Mouse (Mus musculus) kidney, postnatal 0 days (tissue): ENCODE measurements around the gene Cyfip2. TPM values are rescaled to one million over a fixed set of nuclear protein-coding genes. Genes with fewer than 3 reads are reported as not detected.

Experiments
- ATAC-seq: fragments of 200-750 bp; cut with Nextera tagmentation; replicated peaks from 2 replicates; pipeline ENCODE4 v1.8.0; 2017; ENCODE audit warnings: low read depth, moderate number of reproducible peaks, moderate TSS enrichment, moderate library complexity; ENCODE audit not compliant: low FRiP score
- DNase-seq: peaks from one replicate; pipeline ENCODE4 v3.0.0-alpha.2; 2016; ENCODE audit warnings: low spot score
- H3K27ac ChIP-seq: fragments of 300-500 bp; sonication (generic); 2 replicates; pipeline ENCODE4 v1.5.1; 2014; ENCODE audit warnings: mild to moderate bottlenecking
- H3K27me3 ChIP-seq: fragments of 300-500 bp; sonication (generic); 2 replicates; pipeline ENCODE4 v1.6.1; 2014; ENCODE audit warnings: low read length, mixed read lengths; ENCODE audit not compliant: insufficient read depth
- H3K36me3 ChIP-seq: fragments of 300-500 bp; sonication (generic); 2 replicates; pipeline ENCODE4 v1.6.1; 2014; ENCODE audit warnings: low read length, mixed read lengths; ENCODE audit not compliant: insufficient read depth
- H3K4me1 ChIP-seq: fragments of 300-500 bp; sonication (generic); replicated peaks from 2 replicates; pipeline ENCODE4 v1.6.1; 2014; ENCODE audit warnings: antibody characterized with exemption, low read length, mixed read lengths; ENCODE audit not compliant: insufficient read depth
- H3K4me2 ChIP-seq: fragments of 300-500 bp; sonication (generic); 2 replicates; pipeline ENCODE4 v1.6.1; 2014; ENCODE audit warnings: mild to moderate bottlenecking, low read length, moderate library complexity, mixed read lengths
- H3K4me3 ChIP-seq: fragments of 300-500 bp; sonication (generic); replicated peaks from 2 replicates; pipeline ENCODE4 v1.5.1; 2014; ENCODE audit warnings: low read depth, low read length
- H3K9ac ChIP-seq: fragments of 300-500 bp; sonication (generic); 2 replicates; pipeline ENCODE4 v1.6.1; 2014; ENCODE audit warnings: low read depth, low read length
- H3K9me3 ChIP-seq: fragments of 300-500 bp; sonication (generic); replicated peaks from 2 replicates; pipeline ENCODE4 v1.6.1; 2016; ENCODE audit warnings: low read length, inconsistent platforms, mixed read lengths
- CTCF ChIP-seq: IDR thresholded peaks from 2 replicates; pipeline ENCODE4 v1.5.1; 2016; ENCODE audit warnings: antibody characterized with exemption, low read depth, mild to moderate bottlenecking, moderate library complexity
- WGBS: fragments of 180-500 bp; shearing (Covaris S2); extraction: QIAGEN DNeasy Blood & Tissue Kit; methylation state at CpG from one replicate; pipeline ENCODE4 v1.1.7; 2014; 5-methylcytosine and 5-hydroxymethylcytosine counted together
- polyA plus RNA-seq: library from polyadenylated mRNA; unstranded; fragments of >200 nt; fragmentation: Nextera tagmentation; extraction: Ambion mirVana; gene quantifications from 2 replicates; pipeline ENCODE4 v1.2.1, GENCODE M21; 2015

Cyfip2 gene
- polyA plus RNA-seq, 1 experiment from 2014 or later, result 17.4 TPM

- 43% methylated on average over 5 of the region's 5 CpGs for WGBS
- Histone ChIP-seq H3K4me3 (no peak overlapping the region), H3K9ac (no peak overlapping the region), H3K4me2 (no peak overlapping the region), H3K27ac (no peak overlapping the region), H3K4me1 (0 out of 2 replicates have a peak, but pooled peaks cover 4% of the 10 kb centered on the region), H3K27me3 (no peaks in the 10 kb centered on the region), H3K9me3 (no peaks in the 10 kb centered on the region), H3K36me3 (no peaks in the 10 kb centered on the region)
- TF ChIP-seq CTCF, result no peak
- DNase-seq (no peak), ATAC-seq (no peak)
These were observed 31.4 kb upstream of the Cyfip2 start for GRCm38 (mm10) chr11:46343886-46344546.

GRCm38 (mm10) chr11:46341960-46342359, 29.3 kb upstream of the Cyfip2 start:
- H3K27me3 ChIP-seq, result no peaks in the 10 kb centered on the region
- no peak for ATAC-seq
- no peaks in the 10 kb centered on the region for H3K36me3 ChIP-seq
- no peak overlapping the region for H3K27ac ChIP-seq
- H3K4me1 ChIP-seq, result 0 out of 2 replicates have a peak, but pooled peaks cover under 1% of the 10 kb centered on the region
- no peak overlapping the region for H3K4me3 ChIP-seq
- no peak for DNase-seq
- H3K4me2 ChIP-seq, result no peak overlapping the region
- H3K9ac ChIP-seq, result no peak overlapping the region
- WGBS, result 90% methylated on average over 4 of the region's 4 CpGs
- no peaks in the 10 kb centered on the region for H3K9me3 ChIP-seq
- TF ChIP-seq CTCF, result no peak

- 84% methylated on average over 5 of the region's 5 CpGs for WGBS
- no peaks in the 10 kb centered on the region for H3K4me1 ChIP-seq
- no peaks in the 10 kb centered on the region for H3K36me3 ChIP-seq
- no peak overlapping the region for H3K9ac ChIP-seq
- no peaks in the 10 kb centered on the region for H3K9me3 ChIP-seq
- H3K27ac ChIP-seq, result no peak overlapping the region
- TF ChIP-seq CTCF, result no peak
- H3K4me2 ChIP-seq, result no peak overlapping the region
- DNase-seq (no peak), ATAC-seq (no peak)
- no peak overlapping the region for H3K4me3 ChIP-seq
- H3K27me3 ChIP-seq, result no peaks in the 10 kb centered on the region
These were observed 23.4 kb upstream of the Cyfip2 start for GRCm38 (mm10) chr11:46336020-46336419.

- H3K4me2 ChIP-seq, result no peak overlapping the region
- no peaks in the 10 kb centered on the region for H3K27me3 ChIP-seq
- no peaks in the 10 kb centered on the region for H3K9me3 ChIP-seq
- no peak overlapping the region for H3K9ac ChIP-seq
- no peak overlapping the region for H3K27ac ChIP-seq
- no peaks in the 10 kb centered on the region for H3K4me1 ChIP-seq
- no peak overlapping the region for H3K4me3 ChIP-seq
- DNase-seq, result no peak
- 91% methylated on average over 8 of the region's 8 CpGs for WGBS
- no peaks in the 10 kb centered on the region for H3K36me3 ChIP-seq
- no peak for ATAC-seq
- no peak for TF ChIP-seq CTCF
These were observed 19.6 kb upstream of the Cyfip2 start for GRCm38 (mm10) chr11:46332217-46332616.

- 85% methylated on average over 16 of the region's 16 CpGs for WGBS
- DNase-seq (no peak), ATAC-seq (no peak)
- H3K4me1 ChIP-seq, result no peaks in the 10 kb centered on the region
- H3K4me2 ChIP-seq, result no peak overlapping the region
- H3K27ac ChIP-seq, result no peak overlapping the region
- TF ChIP-seq CTCF, result no peak
- no peak overlapping the region for H3K9ac ChIP-seq
- H3K4me3 ChIP-seq, result no peak overlapping the region
- no peaks in the 10 kb centered on the region for H3K9me3 ChIP-seq
- no peaks in the 10 kb centered on the region for H3K27me3 ChIP-seq
- no peaks in the 10 kb centered on the region for H3K36me3 ChIP-seq
These were observed 13.8 kb upstream of the Cyfip2 start for GRCm38 (mm10) chr11:46326271-46327015.

- no peaks in the 10 kb centered on the region for H3K9me3 ChIP-seq
- ATAC-seq, result 0 out of 2 replicates have a peak, but pooled peaks have one; percentile 10
- 41% methylated on average over 7 of the region's 7 CpGs for WGBS
- no peaks in the 10 kb centered on the region for H3K27me3 ChIP-seq
- no peak for TF ChIP-seq CTCF
- H3K27ac ChIP-seq, result no peak overlapping the region
- no peaks in the 10 kb centered on the region for H3K4me1 ChIP-seq
- no peak overlapping the region for H3K4me2 ChIP-seq
- H3K9ac ChIP-seq, result no peak overlapping the region
- no peak overlapping the region for H3K4me3 ChIP-seq
- no peaks in the 10 kb centered on the region for H3K36me3 ChIP-seq
- no peak for DNase-seq
These were observed 8.9 kb upstream of the Cyfip2 start for GRCm38 (mm10) chr11:46321559-46321958.
